Mouse (Mus musculus) right cerebral cortex, adult 2 months (tissue): ENCODE measurements around the gene Gm11444.

Experiments used
- DNase-seq, 2 experiments: peaks; one replicate each; pipeline ENCODE4 v3.0.0; 2021 to 2022; ENCODE audit warnings: low spot score in 2 of 2

Gm11444 gene

GRCm38 (mm10) chr11:85814678-85815077 is 35.5 kb downstream of the Gm11444 start:
- DNase-seq = no peak

GRCm38 (mm10) chr11:85812201-85812966 is 37.7 kb downstream of the Gm11444 start:
- DNase-seq = no peak

- no peak for DNase-seq
These were observed 38.5 kb downstream of the Gm11444 start for GRCm38 (mm10) chr11:85811676-85812075.

GRCm38 (mm10) chr11:85811229-85811628 is 38.9 kb downstream of the Gm11444 start:
- no peak for DNase-seq

- DNase-seq = no peak
These were observed 42.8 kb downstream of the Gm11444 start for GRCm38 (mm10) chr11:85807353-85807752.

GRCm38 (mm10) chr11:85805779-85806178 is 44.4 kb downstream of the Gm11444 start:
- DNase-seq = no peak

GRCm38 (mm10) chr11:85804048-85804447 is 46.1 kb downstream of the Gm11444 start:
- DNase-seq = no peak

GRCm38 (mm10) chr11:85800380-85800779 is 49.8 kb downstream of the Gm11444 start:
- no peak for DNase-seq

GRCm38 (mm10) chr11:85799856-85800255 is 50.3 kb downstream of the Gm11444 start:
- no peak for DNase-seq

- no peak for DNase-seq
These were observed 50.7 kb downstream of the Gm11444 start for GRCm38 (mm10) chr11:85799456-85799855.
